Mouse (Mus musculus) gastrocnemius, adult 8-10 months (tissue): Measurements from ENCODE around the gene D430041D05Rik. TPM values are rescaled to one million over a fixed set of nuclear protein-coding genes. Genes with fewer than 3 reads are reported as not detected.
A peak's percentile ranks its signal among the peaks of the same experiment; 100 is the strongest.

Source experiments
- DNase-seq, 2 experiments: peaks; one replicate each; pipeline ENCODE4 v3.0.0; 2022; ENCODE audit warnings: low spot score in 2 of 2
- total RNA-seq, 4 experiments: library from RNA; stranded (reverse); gene quantifications; 2 replicates each; pipeline ENCODE4 v1.2.4; 2022

The D430041D05Rik gene
- total RNA-seq, 4 experiments from 2014 or later, result 1.7 to 2.7 (median 1.9) TPM

GRCm38 (mm10) chr2:104153876-104154275 lies 256.9 kb downstream of the D430041D05Rik start:
- DNase-seq, result no peak

GRCm38 (mm10) chr2:104153345-104153744 lies 257.5 kb downstream of the D430041D05Rik start:
- DNase-seq, result no peak

- DNase-seq, result peak; percentile 54 to 75
Measured at GRCm38 (mm10) chr2:104150608-104151397, 260.0 kb downstream of the D430041D05Rik start.

GRCm38 (mm10) chr2:104147910-104148561 lies 262.8 kb downstream of the D430041D05Rik start:
- no peak for DNase-seq

- no peak for DNase-seq
Measured at GRCm38 (mm10) chr2:104145983-104146382, 264.8 kb downstream of the D430041D05Rik start.

GRCm38 (mm10) chr2:104144004-104144403 lies 266.8 kb downstream of the D430041D05Rik start:
- no peak for DNase-seq

- no peak for DNase-seq
Measured at GRCm38 (mm10) chr2:104142140-104142539, 268.7 kb downstream of the D430041D05Rik start.

GRCm38 (mm10) chr2:104135920-104136319 lies 274.9 kb downstream of the D430041D05Rik start:
- DNase-seq, result no peak

- peak in 1 of 2 experiments; percentile 52 for DNase-seq
Measured at GRCm38 (mm10) chr2:104134150-104135056, 276.4 kb downstream of the D430041D05Rik start.

- DNase-seq, result no peak
Measured at GRCm38 (mm10) chr2:104133042-104133810, 277.6 kb downstream of the D430041D05Rik start.

GRCm38 (mm10) chr2:104132266-104132859 lies 278.4 kb downstream of the D430041D05Rik start:
- no peak for DNase-seq

GRCm38 (mm10) chr2:104130969-104131368 lies 279.8 kb downstream of the D430041D05Rik start:
- no peak for DNase-seq

- DNase-seq, result no peak
Measured at GRCm38 (mm10) chr2:104130165-104130564, 280.6 kb downstream of the D430041D05Rik start.

GRCm38 (mm10) chr2:104128803-104129531 lies 281.8 kb downstream of the D430041D05Rik start:
- DNase-seq, result no peak

- no peak for DNase-seq
Measured at GRCm38 (mm10) chr2:104124071-104124470, 286.7 kb downstream of the D430041D05Rik start.

- no peak for DNase-seq
Measured at GRCm38 (mm10) chr2:104123540-104123939, 287.3 kb downstream of the D430041D05Rik start.

- DNase-seq, result peak; percentile 93 to 94
Measured at GRCm38 (mm10) chr2:104122505-104123378, 288.1 kb downstream of the D430041D05Rik start, which contains the start of gene A930018P22Rik. Gene A930018P22Rik (plus strand): TSS chr2:104122769.

GRCm38 (mm10) chr2:104121681-104122504 lies 288.9 kb downstream of the D430041D05Rik start:
- DNase-seq, result no peak
